Mouse (Mus musculus) WW6 (cell line): Measurements from ENCODE around the gene Creld2.

Source experiments
- DNase-seq: peaks from one replicate; pipeline ENCODE4 v3.0.0-alpha.2; 2013; ENCODE audit warnings: low read depth, low spot score

Creld2 gene

DNA sequence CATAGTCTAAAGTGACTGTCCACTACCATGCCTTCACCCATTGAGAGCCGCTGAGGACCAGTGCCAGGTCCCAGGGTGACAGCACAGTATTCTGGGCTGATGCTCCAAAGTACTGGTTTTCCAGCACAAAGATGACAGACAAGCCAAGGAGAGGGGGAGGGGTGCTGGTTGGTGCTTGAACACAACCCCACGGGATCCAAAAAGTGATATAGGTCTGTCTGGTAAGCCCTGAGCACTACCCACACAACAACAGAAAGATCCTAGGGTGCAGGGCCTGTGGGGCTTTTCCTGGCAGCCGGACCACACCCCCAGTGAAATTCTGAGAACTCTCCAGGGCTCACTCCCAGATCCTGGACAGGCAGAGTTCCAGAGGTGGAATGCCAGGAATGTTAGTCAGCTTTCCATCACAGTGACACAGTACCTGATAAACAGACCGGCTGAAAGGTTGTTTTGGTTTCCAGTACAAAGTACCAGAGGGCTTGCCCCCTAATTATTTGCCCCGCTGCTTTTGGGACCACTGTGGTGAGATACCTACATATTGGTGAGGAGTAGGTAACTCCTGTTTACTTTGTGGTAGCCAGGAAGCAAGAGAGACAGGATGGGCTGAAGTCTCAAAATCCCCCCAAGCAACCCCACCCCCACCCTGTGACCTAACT is 48.0 kb downstream of the Creld2 start:
- no peak for DNase-seq

DNA sequence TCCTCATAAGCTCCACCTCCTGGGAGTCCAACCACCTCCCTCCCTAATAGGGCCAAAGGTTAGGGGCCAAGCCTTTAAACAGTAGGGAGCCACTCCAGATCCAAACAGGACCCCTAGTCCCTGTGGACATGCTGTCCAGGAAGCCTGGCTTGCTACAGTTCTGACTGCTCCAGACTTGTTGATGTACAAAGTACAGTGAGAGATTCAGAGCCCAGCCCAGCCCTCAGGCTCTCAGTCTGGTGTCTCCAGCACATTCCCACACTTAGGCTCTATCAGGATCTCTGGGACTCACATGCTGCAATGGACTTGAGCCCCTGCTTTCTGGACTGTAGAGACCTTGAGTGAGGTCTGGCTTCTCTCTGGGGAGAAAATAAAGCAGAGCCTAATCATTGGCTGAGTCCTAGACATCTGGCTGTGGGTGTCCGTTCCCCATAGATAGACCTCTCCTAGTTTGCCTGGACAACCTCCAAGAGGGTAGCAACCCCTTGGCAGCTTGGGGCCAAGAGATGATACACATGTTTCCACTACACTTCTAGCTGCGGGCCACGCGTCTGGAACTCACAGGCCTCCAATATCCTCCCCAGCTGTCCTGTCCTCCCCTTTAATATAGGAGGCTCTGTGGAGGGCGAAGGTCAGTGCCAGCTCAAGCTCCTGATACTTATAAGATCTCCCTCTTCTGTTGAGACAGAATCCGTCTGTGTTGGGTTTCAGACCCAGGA is 48.7 kb downstream of the Creld2 start:
- no peak for DNase-seq

DNA sequence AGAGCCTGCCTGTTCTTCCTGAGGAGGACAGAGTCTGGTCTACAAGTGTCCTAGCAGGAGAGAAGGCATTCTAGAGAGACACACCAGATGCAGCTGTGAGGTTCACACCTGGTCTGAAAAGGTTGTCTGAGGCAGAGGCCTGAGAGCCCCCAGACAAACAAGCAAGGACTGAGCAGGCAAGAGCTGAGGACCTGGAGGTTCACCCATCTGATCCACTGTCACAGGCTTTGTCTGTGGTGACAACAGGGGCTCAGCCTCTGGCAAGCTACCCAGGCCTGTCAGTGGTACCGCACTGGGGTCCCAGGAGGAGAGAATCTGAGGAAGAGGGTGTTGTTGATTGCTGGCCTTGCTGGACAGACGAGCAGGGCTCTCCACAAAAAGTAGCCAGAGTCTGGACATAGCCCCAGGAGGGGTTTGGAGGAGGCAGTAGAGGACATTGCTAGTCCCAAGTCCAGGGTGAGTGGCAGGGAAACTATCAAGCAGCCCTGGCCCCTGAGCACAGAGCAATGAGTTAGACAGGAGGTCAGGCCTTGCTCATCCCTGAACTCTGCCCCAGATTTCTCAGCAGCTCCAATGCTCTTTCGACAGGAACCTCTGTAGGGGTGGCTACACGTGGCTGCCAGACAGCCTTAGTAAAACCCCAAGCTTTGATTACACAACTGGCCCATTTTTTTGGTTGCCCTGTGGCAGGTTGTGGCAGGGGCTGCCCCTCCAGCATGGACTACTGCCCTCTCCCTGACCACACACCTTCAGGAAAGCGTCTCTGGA is 51.2 kb downstream of the Creld2 start:
- no peak for DNase-seq

DNA sequence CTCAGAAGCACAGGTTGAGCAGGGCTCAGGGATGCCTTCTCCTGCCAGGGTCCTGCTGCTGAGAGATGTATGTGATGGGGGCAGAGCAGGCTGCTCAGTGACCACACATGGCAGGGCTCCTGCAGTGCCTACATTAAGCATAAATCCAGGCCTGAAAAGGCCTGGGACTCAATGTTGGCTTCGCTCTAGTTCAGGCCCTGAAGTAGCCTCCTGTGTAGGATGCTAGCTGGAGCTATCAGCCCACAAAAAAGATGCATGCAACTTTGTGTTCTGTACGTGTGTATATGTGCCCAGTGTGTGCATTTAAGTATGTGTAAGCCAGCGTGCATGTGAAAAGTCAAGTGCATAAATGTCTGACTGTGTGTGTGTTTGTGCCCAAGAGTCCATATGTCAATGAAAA is 54.6 kb downstream of the Creld2 start:
- no peak for DNase-seq

DNA sequence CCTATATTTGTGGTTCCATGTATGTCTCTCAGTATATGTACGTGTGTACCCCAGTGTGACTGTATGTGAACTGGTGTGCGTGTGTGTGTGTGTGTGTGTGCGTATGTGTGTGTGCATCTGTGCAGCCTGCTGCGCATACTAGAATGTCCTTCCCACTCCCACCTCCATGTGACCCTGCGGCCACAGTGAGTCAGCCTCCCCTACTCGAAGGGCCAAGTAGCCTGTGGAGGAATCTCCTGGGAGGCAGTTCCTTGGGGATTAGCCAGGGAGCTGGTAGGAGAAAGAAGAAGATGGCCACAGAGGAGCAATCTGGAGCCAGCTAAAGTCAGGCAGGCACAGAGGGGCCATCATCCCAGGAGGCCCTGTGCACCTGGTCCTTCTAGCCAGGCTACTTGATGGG is 55.0 kb downstream of the Creld2 start:
- no peak for DNase-seq

DNA sequence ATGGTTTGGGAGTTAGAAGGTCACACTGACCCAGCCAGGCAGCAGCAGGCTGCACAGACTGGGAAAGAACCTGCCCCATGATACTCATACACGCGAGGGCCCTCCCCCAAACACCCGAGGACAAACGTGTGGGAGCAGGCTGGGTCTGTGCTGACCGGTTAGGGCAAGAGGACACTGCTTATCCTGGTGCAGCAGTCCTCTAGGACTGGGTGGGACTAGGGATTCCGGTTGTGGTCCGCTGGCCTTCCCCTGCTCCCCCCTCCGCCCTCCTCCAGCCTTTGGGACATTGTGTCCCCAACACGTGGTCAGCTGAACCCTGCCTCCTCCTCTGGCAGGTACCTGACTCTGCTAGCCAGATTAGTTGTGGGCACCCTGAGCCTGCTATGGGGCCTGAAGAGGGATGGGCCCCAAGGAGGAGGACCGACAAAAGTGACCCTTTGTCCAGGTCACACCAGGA is 56.2 kb downstream of the Creld2 start:
- no peak for DNase-seq
